Mouse (Mus musculus) ES-E14 (cell line): ENCODE data around the gene Spred2. TPM values are rescaled to one million over a fixed set of nuclear protein-coding genes. Genes with fewer than 3 reads are reported as not detected.
A peak's percentile ranks its signal among the peaks of the same experiment; 100 is the strongest.

Experiments
- DNase-seq: peaks from one replicate; pipeline ENCODE4 v3.0.0-alpha.2; 2013; ENCODE audit warnings: low read depth, low spot score
- H3K27ac ChIP-seq: 2 replicates; pipeline ENCODE4 v1.5.1; 2012; ENCODE audit warnings: low read depth, mild to moderate bottlenecking, low read length, moderate library complexity, mixed read lengths; ENCODE audit not compliant: poor library complexity, insufficient read depth, severe bottlenecking
- H3K36me3 ChIP-seq: 2 replicates; pipeline ENCODE4 v1.6.1; 2012; ENCODE audit warnings: mild to moderate bottlenecking, low read length, moderate library complexity, mixed read lengths; ENCODE audit not compliant: control insufficient read depth, poor library complexity, insufficient read depth, severe bottlenecking
- H3K4me1 ChIP-seq, 2 experiments: fragments of 150-350 bp in 1 of 2; sonication (generic) in 1 of 2; 2 replicates each; pipeline ENCODE4 v1.6.1; 2012; ENCODE audit warnings: low read length in 2 of 2, mild to moderate bottlenecking in 1 of 2, mixed read lengths in 1 of 2; ENCODE audit not compliant: control insufficient read depth in 2 of 2, insufficient read depth in 2 of 2, poor library complexity in 1 of 2
- H3K4me3 ChIP-seq, 2 experiments: fragments of 150-350 bp in 1 of 2; sonication (generic) in 1 of 2; 2 replicates each; pipeline ENCODE4 v1.5.1; 2012; ENCODE audit warnings: low read length in 2 of 2, low read depth in 1 of 2, mild to moderate bottlenecking in 1 of 2, mixed read lengths in 1 of 2; ENCODE audit not compliant: insufficient read depth in 1 of 2, poor library complexity in 1 of 2, severe bottlenecking in 1 of 2
- H3K9ac ChIP-seq: 2 replicates; pipeline ENCODE4 v1.6.1; 2012; ENCODE audit warnings: low read depth, mild to moderate bottlenecking, low read length, mixed read lengths; ENCODE audit not compliant: poor library complexity, insufficient read depth, severe bottlenecking
- H3K9me3 ChIP-seq: fragments of 150-350 bp; sonication (generic); 2 replicates; pipeline ENCODE4 v1.6.1; 2012; ENCODE audit warnings: low read depth, mild to moderate bottlenecking, low read length; ENCODE audit not compliant: control insufficient read depth, insufficient read depth
- CHD2 ChIP-seq: IDR thresholded peaks from 2 replicates; pipeline ENCODE4 v1.6.1; 2014; ENCODE audit warnings: mild to moderate bottlenecking, low read depth, low read length, inconsistent platforms
- HCFC1 ChIP-seq: IDR thresholded peaks from 2 replicates; pipeline ENCODE4 v1.6.1; 2012; ENCODE audit warnings: low read length, inconsistent platforms, borderline replicate concordance; ENCODE audit not compliant: insufficient read depth
- MAFK ChIP-seq: IDR thresholded peaks from 2 replicates; pipeline ENCODE4 v1.6.1; 2014; ENCODE audit warnings: mild to moderate bottlenecking, low read depth, low read length, inconsistent platforms; ENCODE audit not compliant: insufficient read depth
- ZC3H11A ChIP-seq: IDR thresholded peaks from 2 replicates; pipeline ENCODE4 v1.6.1; 2012; ENCODE audit warnings: low read depth, mild to moderate bottlenecking, inconsistent platforms, low read length, borderline replicate concordance
- ZNF384 ChIP-seq: IDR thresholded peaks from 2 replicates; pipeline ENCODE4 v1.6.1; 2012; ENCODE audit warnings: low read depth, low read length, inconsistent platforms
- in situ Hi-C, 2 experiments: fragments of 600-800 bp; cut with MboI; formaldehyde crosslinking; loops; one replicate each; pipeline ENCODE4 v1.15.1; 2025; ENCODE audit warnings: low sequenced_read_pairs in 2 of 2, inconsistent platforms in 1 of 2; ENCODE audit not compliant: unreplicated experiment in 2 of 2
- total RNA-seq: library from RNA; depleted of rRNA; stranded (reverse); fragments of 300-350 nt; gene quantifications from 2 replicates; pipeline ENCODE4 v1.2.3, GENCODE M21; 2012

Spred2 gene
- total RNA-seq, 1 experiment = 19.4 TPM

- TF ChIP-seq ZC3H11A = no peak
- no peak for TF ChIP-seq CHD2
- no peak for TF ChIP-seq HCFC1
- no peak for TF ChIP-seq MAFK
- TF ChIP-seq ZNF384 = no peak
- in situ Hi-C loops = no loop called here
Observed at GRCm38 (mm10) chr11:19952963-19953362, 28.8 kb downstream of the Spred2 start.

GRCm38 (mm10) chr11:19953919-19954318 is 29.7 kb downstream of the Spred2 start:
- Histone ChIP-seq H3K9ac (no peak overlapping the region), H3K4me1 (peaks cover 9 to 29% of the 10 kb centered on the region in 2 experiments), H3K9me3 (no peaks in the 10 kb centered on the region), H3K27ac (no peak overlapping the region), H3K36me3 (peaks cover 5% of the 10 kb centered on the region; the same call in 1 of the 2 replicates), H3K4me3 (no peak overlapping the region)
- no peak for DNase-seq
- in situ Hi-C loops = no loop called here
- TF ChIP-seq ZNF384 (peak; percentile 72), ZC3H11A (no peak)

More at GRCm38 (mm10) chr11:19952963-19953362, 28.8 kb downstream of the Spred2 start:
- Histone ChIP-seq H3K9ac (no peak overlapping the region), H3K36me3 (peaks cover 5% of the 10 kb centered on the region; the same call in 1 of the 2 replicates), H3K4me1 (peaks cover 13 to 27% of the 10 kb centered on the region in 2 experiments), H3K9me3 (no peaks in the 10 kb centered on the region), H3K27ac (no peak overlapping the region), H3K4me3 (no peak overlapping the region)
- no peak for DNase-seq

GRCm38 (mm10) chr11:19955069-19955468 is 30.9 kb downstream of the Spred2 start:
- Histone ChIP-seq H3K9me3 (no peaks in the 10 kb centered on the region), H3K27ac (no peak overlapping the region), H3K4me3 (no peak overlapping the region), H3K4me1 (peaks cover 13 to 26% of the 10 kb centered on the region in 2 experiments), H3K36me3 (peaks cover 7% of the 10 kb centered on the region; the same call in 1 of the 2 replicates), H3K9ac (no peak overlapping the region)
- TF ChIP-seq MAFK = no peak
- no peak for TF ChIP-seq CHD2
- TF ChIP-seq HCFC1 = no peak
- no peak for TF ChIP-seq ZNF384
- TF ChIP-seq ZC3H11A = no peak
- in situ Hi-C loops = no loop called here
- DNase-seq = no peak

DNA sequence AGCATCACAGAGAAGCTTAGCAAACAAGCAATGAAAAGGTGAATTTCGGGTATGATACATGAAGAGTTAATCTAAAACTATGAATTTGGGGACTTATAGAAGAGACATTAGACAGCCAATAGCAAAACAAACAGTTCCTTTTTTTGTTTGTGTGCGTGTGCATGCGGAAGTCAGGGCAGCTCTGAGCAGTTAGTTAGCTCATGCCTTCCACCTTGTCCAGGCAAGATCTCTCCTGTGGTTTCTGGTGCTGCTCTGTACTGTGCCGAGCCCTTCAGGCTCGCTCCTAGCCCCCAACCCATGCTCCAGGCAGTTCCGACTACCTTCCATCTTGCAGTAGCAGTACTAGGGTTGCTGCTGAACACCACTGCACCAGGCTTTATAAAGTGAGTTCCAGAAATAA is 31.5 kb downstream of the Spred2 start:
- Histone ChIP-seq H3K4me1 (peaks cover 16 to 21% of the 10 kb centered on the region in 2 experiments), H3K9ac (no peak overlapping the region), H3K27ac (no peak overlapping the region; the same call in 1 of the 2 replicates), H3K4me3 (no peak overlapping the region), H3K36me3 (peaks cover 5% of the 10 kb centered on the region; the same call in 1 of the 2 replicates), H3K9me3 (no peaks in the 10 kb centered on the region)
- DNase-seq = no peak
- TF ChIP-seq ZNF384 (no peak), MAFK (no peak), HCFC1 (no peak), CHD2 (no peak), ZC3H11A (no peak)
- in situ Hi-C loops = no loop called here

DNA sequence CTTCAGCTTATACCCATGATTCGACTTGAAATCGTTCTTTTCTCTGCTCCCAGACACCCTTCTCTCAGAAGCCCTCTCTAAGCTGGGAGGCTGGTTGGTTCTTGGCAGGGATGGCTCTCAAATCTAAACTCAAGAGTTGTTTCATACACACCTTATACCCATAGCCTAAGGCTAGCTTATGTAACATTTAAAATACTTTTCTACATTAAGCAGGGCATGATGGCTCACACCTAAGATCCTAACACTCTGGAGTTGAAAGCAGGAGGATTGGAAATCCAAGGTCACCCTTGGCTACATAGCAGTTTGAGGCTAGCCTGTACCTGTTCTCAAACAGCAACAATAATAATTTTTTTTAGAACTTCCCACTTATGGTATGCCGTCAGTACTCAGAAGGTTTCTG is 34.8 kb downstream of the Spred2 start:
- Histone ChIP-seq H3K9ac (no peak overlapping the region), H3K36me3 (peaks cover 13% of the 10 kb centered on the region; the same call in 1 of the 2 replicates), H3K4me1 (peaks cover 16 to 25% of the 10 kb centered on the region in 2 experiments), H3K27ac (no peak overlapping the region), H3K9me3 (no peaks in the 10 kb centered on the region), H3K4me3 (no peak overlapping the region)
- TF ChIP-seq ZC3H11A (no peak), MAFK (no peak), HCFC1 (no peak)
- in situ Hi-C loops = no loop called here
- DNase-seq = no peak
